Mouse (Mus musculus) hindbrain, embryonic 10.5 days (tissue): ENCODE measurements around the gene Ppp1r14b. TPM values are rescaled to one million over a fixed set of nuclear protein-coding genes. Genes with fewer than 3 reads are reported as not detected.

Experiments
- DNase-seq: peaks from one replicate; pipeline ENCODE4 v3.0.0-alpha.2; 2017; ENCODE audit warnings: low spot score
- H3K27ac ChIP-seq: fragments of 300-500 bp; sonication (generic); 2 replicates; pipeline ENCODE4 v1.5.1; 2016; ENCODE audit warnings: mild to moderate bottlenecking, moderate library complexity
- H3K27me3 ChIP-seq: fragments of 300-500 bp; sonication (generic); 2 replicates; pipeline ENCODE4 v1.6.1; 2016; ENCODE audit warnings: mild to moderate bottlenecking; ENCODE audit not compliant: poor library complexity, insufficient read depth, severe bottlenecking
- H3K36me3 ChIP-seq: fragments of 300-500 bp; sonication (generic); 2 replicates; pipeline ENCODE4 v1.6.1; 2016; ENCODE audit warnings: mild to moderate bottlenecking, moderate library complexity
- H3K4me1 ChIP-seq: fragments of 300-500 bp; sonication (generic); replicated peaks from 2 replicates; pipeline ENCODE4 v1.6.1; 2016; ENCODE audit warnings: mild to moderate bottlenecking
- H3K4me3 ChIP-seq: fragments of 300-500 bp; sonication (generic); 2 replicates; pipeline ENCODE4 v1.5.1; 2016; ENCODE audit warnings: mild to moderate bottlenecking, moderate library complexity
- H3K9me3 ChIP-seq: fragments of 300-500 bp; sonication (generic); 2 replicates; pipeline ENCODE4 v1.6.1; 2016; ENCODE audit warnings: mild to moderate bottlenecking, moderate library complexity
- WGBS: fragments of 180-500 bp; shearing (Covaris S2); methylation state at CpG from one replicate; pipeline ENCODE4 v1.1.7; 2016; 5-methylcytosine and 5-hydroxymethylcytosine counted together
- polyA plus RNA-seq: library from polyadenylated mRNA; unstranded; fragments of >200 nt; fragmentation: Nextera tagmentation; extraction: Ambion mirVana; gene quantifications from 2 replicates; pipeline ENCODE4 v1.2.1, GENCODE M21; 2016

Gene Ppp1r14b
- polyA plus RNA-seq, 1 experiment from 2014 or later = 186 TPM

DNA sequence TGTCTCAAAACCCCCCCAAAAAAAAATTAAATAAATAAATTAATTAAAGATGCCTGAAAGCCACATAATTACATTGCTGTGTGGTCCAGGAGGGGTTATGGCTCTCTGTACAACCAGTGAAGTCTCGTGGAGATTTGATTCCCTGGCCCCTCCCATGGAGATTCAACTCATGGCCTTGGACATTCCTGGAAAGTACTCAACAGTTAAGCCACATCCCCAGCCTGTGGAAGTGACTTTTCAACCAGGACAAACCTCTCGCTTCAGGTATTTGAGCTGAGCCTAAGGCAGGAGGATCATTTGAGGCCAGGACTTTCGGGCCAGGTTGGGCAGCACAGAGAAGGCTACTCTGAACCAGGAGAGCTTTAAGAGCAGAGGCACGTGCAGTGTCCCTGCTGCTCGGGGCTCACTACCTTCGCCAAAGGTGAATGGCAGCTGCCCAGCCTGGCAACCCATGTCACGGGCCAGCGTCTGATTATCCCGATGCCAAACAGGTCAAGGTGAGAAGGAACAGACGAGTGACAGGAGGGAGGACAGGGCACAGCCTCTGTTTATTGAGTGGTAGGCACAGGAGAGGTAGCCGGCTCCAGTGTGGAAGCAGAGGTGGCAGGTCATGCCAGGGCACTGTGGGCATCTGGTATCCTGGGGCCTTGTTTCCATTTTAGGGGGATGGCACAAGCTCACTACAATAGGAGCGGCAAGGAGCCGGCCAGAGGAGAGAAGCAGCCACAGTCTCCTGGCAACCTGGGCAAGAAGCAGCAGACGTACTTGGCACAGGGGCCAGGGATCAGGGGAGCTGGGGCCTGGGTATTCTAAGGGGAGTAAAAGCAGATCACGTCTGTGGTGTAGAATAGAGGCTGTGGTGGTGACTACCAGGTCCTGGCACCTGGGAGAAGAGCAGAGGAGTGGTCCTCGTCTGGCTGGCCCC is 37.0 kb upstream of the Ppp1r14b start:
- Histone ChIP-seq H3K9me3 (no peaks in the 10 kb centered on the region), H3K4me1 (peaks cover 46% of the 10 kb centered on the region), H3K4me3 (no peak overlapping the region), H3K27me3 (peaks cover 55% of the 10 kb centered on the region), H3K36me3 (0 out of 2 replicates have a peak, but pooled peaks cover 2% of the 10 kb centered on the region), H3K27ac (no peak overlapping the region)
- WGBS = 80% methylated on average over 16 of the region's 16 CpGs
- DNase-seq = no peak

DNA sequence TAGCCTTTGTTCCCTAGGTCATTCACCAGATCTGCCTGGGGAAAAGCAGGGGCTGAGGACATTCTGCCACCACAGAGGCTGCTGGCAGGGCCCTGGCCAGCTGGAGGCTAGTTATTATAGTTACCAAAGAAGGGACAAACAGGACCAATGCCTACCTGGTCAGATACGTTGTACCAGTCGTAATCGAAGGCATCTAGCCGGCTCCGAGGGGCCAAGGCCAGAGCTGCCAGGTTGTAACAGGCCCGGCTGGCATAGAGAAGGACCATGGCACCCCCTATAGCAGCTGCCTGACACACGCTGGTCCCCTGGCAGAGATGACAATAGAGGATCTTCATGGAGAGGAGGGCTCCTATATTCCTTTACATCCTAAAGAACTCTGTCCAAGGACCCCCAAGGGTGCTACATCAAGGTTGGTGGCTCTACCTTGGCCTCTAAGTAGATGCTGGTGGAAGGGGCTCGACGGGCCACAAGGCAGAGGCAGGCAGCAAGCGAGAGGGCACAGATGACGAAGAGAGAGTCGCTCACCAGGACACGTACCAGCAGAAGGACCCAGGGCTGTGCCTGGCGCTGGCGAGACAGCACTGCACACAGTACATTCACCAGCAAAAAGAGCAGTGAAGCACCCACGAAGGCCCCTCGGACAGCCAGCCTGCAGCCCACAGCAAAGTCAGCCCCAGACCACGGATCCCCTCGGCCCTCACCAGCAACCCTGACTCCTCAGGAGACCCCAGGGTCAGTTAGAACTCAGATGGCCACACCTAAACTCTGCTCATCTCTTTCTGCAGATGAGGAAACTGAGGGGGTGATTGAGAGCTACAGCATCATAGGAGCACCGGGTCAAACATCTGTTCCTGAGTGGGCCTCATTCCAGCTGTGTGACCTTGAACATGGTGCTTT is 35.4 kb upstream of the Ppp1r14b start:
- Histone ChIP-seq H3K9me3 (no peaks in the 10 kb centered on the region), H3K36me3 (0 out of 2 replicates have a peak, but pooled peaks cover 2% of the 10 kb centered on the region), H3K27ac (no peak overlapping the region), H3K27me3 (peaks cover 39% of the 10 kb centered on the region), H3K4me1 (peaks cover 37% of the 10 kb centered on the region), H3K4me3 (peak overlapping the region; percentile 7; the same call in 1 of the 2 replicates)
- 90% methylated on average over 20 of the region's 20 CpGs for WGBS
- DNase-seq = no peak

DNA sequence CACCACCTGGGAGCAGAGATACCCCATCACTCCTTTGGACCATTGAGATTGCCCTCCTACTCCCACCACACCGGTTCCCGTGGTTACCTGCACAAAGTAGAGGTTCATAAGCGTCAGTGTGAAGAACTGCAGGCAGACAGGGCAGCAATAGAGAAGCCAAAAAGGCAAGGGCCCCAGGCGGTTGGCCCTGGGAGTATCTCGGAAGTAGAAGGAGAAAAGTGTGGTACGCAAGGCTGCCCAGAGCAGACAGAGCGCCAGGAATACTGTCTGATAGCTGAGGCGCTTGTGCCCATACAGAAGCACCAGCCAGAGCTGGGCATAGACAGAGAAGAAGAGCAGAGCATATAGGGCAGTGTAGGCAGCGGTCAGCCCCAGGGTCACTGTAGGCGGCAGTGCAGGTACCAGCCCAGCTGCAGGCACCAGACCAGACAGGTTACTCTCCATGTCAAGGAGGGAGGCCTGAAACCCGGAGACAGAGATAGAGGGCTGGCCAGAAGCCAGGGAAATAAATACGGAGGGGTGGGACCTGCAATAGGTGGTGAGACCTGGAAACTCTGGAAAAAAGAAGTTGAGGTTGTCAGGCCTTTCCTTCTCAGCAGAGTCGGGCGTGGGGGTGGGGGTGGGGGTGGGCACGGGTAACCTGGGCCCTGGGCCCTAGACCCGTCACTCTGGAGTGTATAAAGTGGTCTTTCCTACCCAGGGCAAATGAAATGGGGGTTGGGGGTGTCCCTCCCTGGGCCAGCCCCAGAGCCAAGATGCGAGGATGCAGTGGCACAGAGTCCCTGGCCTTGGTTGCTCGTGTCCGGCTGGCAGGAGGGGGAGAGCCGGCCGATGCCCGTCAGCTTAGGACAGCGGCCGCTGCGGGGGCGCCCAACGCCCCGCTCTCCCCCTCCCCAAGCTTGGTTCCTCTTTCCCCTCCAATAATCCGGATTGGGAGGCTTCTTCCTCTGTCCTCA is 34.1 kb upstream of the Ppp1r14b start:
- H3K27me3 ChIP-seq = peaks cover 26% of the 10 kb centered on the region
- H3K9me3 ChIP-seq = no peaks in the 10 kb centered on the region
- H3K4me3 ChIP-seq = peak overlapping the region; percentile 91
- no peak for DNase-seq
- peaks cover 13% of the 10 kb centered on the region for H3K36me3 ChIP-seq
- WGBS = 22% methylated on average over 29 of the region's 29 CpGs
- peak overlapping the region; percentile 97 for H3K27ac ChIP-seq
- H3K4me1 ChIP-seq = peaks cover 35% of the 10 kb centered on the region

DNA sequence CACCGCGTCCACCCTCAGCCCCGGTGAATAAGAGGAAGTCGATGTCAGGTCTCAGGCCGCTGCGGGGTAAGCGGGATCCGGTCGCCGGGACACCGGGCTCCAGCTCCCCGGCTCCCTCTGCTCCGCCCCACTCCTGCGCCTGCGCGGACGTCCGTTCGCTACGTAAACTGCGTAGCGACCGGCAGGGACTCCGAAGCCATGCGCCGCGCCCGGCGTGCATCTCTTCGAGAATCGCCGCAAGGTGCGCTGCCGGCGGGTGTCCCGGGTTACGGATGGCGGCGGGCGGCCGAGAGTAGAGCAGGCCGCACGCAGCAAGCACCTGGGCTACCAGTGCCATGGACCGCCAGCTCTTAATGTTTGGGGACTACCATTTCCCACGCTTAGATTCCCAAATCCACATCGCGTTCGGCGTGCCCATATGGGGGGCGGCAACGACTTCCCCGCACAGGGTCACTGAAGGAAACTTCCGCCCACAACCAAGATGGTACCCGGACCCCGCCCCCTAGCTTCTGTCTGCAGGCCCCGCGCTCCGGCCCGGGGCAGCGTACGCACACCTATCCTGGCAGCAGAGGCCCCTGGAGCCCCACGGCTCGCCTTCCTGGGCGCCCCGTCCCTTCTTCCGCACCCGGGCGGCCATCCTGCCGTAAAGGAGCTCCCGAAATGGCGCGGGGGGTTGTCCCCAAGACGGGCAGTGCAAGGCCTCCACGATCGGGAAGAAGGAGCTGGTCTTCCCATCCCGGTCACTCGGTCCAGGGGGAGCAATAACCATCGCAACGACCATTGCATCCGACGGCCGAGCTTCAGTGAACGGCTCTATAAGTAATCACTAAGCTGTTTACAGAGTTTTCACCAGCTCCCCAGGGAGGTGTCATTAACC is 33.2 kb upstream of the Ppp1r14b start, which contains the start of gene Bad:
Bad (plus strand) TSS at position 490 of the 877 bp plus-strand sequence.
- Histone ChIP-seq H3K4me3 (peak within 1 kb of the TSS; percentile 91), H3K4me1 (peaks cover 35% of the 10 kb centered on the region), H3K9me3 (no peaks in the 10 kb centered on the region), H3K36me3 (peaks cover 17% of the 10 kb centered on the region), H3K27me3 (peaks cover 17% of the 10 kb centered on the region), H3K27ac (peak within 1 kb of the TSS; percentile 97)
- DNase-seq = peak; percentile 94
- WGBS = under 1% methylated on average over 83 of the region's 83 CpGs

DNA sequence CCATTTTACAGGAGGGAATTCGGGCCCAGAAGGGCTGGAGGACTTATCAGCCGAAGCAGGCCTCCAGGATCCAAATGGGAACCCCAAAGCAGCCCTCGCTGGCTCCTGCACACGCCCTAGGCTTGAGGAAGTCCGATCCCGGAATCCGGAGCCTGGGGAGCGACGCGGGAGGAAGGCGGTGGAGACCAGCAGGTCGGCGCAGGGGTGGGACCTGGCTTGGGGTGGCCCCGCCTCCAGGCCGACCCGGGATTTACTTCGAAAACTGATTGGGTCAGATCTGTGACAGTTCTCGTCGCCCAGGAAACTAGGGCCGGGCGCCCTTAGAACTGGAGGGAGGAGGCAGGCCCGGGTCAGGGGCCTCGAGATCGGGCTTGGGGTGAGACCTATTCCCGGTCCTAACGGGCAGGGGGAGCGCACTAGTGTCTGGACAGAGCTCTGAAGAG is 32.5 kb upstream of the Ppp1r14b start, which contains the start of gene Gpr137:
Gpr137 (minus strand) TSS at position 232 of the 443 bp plus-strand sequence.
- Histone ChIP-seq H3K4me1 (peaks cover 35% of the 10 kb centered on the region), H3K27ac (peak within 1 kb of the TSS; percentile 97), H3K4me3 (peak within 1 kb of the TSS; percentile 91), H3K36me3 (peaks cover 17% of the 10 kb centered on the region), H3K27me3 (peaks cover 17% of the 10 kb centered on the region), H3K9me3 (no peaks in the 10 kb centered on the region)
- WGBS = under 1% methylated on average over 27 of the region's 27 CpGs
- DNase-seq = peak; percentile 93

DNA sequence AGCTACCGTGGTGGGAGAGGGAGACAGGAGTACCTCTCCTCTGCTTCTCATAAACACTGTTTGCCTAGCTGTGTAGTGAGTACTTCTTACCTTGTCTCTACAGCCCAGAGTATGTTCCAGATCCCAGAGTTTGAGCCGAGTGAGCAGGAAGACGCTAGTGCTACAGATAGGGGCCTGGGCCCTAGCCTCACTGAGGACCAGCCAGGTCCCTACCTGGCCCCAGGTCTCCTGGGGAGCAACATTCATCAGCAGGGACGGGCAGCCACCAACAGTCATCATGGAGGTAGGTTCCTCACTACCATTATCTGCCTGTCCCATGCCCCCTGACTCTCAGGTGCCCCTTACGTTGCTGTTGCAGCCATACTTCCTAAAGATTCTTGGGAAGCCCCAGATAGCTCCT is 32.0 kb upstream of the Ppp1r14b start:
- 29% methylated on average over 5 of the region's 5 CpGs for whole genome bisulfite sequencing
- Histone ChIP-seq H3K4me1 (peaks cover 35% of the 10 kb centered on the region), H3K9me3 (no peaks in the 10 kb centered on the region), H3K4me3 (peak overlapping the region; percentile 91), H3K36me3 (peaks cover 18% of the 10 kb centered on the region), H3K27me3 (peaks cover 14% of the 10 kb centered on the region), H3K27ac (peak overlapping the region; percentile 97)
- DNase-seq = no peak

DNA sequence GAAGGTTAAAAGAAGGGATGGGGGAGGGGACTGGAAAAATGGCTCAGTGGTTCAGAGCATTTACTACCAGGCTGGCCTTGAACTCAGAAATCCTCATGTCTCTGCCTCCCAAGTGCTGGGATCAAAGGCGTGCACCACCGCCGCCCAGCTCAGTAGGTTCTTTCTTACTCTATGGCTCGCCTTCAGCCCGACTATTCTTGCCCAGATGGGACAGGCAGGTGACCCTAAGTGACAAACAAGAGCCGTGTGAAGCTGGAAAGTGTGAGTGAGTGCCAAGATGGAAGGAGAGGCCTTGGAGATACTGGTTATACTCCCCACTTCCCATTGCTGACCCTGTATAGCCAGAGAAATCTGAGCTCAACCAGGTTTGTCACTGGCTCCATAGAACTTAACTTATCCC is 31.1 kb upstream of the Ppp1r14b start:
- Histone ChIP-seq H3K4me1 (peaks cover 35% of the 10 kb centered on the region), H3K4me3 (no peak overlapping the region), H3K9me3 (no peaks in the 10 kb centered on the region), H3K27me3 (peaks cover 5% of the 10 kb centered on the region; the same call in 1 of the 2 replicates), H3K27ac (no peak overlapping the region), H3K36me3 (peaks cover 21% of the 10 kb centered on the region)
- no peak for DNase-seq
- 93% methylated on average over 6 of the region's 6 CpGs for WGBS

DNA sequence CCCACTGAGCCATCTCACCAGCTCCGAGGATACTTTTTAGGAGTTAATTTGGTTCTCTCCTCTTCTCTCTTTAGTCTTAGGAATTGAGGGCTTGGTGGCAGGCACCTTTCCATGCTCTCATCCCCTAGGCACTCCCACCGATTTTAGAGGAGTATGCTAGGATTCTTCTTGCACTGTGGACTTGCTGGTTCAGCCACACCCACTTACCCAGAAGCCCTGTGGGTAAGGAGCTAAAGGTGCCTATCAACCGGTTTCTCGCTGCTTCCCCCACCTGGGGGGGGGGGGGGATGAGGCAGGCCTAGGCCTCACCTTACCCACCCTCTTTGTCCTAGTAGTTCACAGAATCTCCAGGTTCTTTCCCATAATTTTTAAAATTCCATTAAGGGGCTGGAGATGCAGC is 27.0 kb upstream of the Ppp1r14b start:
- DNase-seq = no peak
- Histone ChIP-seq H3K4me3 (no peak overlapping the region), H3K27me3 (no peaks in the 10 kb centered on the region), H3K4me1 (peaks cover 26% of the 10 kb centered on the region), H3K9me3 (no peaks in the 10 kb centered on the region), H3K27ac (no peak overlapping the region), H3K36me3 (peaks cover 21% of the 10 kb centered on the region)
- WGBS = 63% methylated on average over 4 of the region's 4 CpGs

DNA sequence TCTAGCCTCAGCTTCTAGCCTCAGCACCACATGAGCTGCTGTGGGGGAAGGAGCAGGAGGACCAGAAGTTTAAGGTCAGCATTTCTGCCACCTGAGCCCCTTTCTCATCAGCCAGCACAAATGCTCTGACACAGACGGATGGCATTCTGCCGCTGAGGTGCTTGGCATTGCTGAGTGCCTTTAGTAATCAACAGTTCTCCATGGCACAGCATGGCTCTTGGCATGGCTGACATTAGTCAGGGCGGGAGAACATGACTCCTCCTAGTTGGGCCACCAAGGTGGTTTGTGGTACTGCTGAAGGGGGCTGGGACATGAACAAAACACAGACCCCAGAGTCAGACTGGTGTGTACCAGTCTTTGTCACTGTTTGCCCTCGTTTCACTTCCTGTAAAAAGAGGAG is 26.6 kb upstream of the Ppp1r14b start:
- H3K9me3 ChIP-seq = no peaks in the 10 kb centered on the region
- H3K36me3 ChIP-seq = peaks cover 21% of the 10 kb centered on the region

DNA sequence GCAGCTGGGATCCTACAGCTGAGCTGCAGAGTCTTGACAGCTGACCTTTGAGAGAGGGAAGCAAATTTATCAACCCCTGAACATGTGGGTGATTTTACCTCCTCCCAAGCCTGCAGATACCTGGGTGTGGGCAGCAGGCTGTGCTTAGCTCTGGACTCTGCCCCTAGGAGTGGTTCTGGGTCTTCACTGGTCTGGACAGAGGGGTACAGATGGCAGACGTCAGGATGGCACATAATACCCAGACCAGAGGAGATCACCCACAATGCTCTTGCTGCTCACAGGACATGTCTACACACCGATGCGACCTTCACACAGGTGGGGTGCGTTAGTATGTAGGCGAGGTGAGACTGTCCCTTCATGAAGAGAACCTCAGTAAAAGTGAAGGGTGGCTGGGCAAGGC is 25.2 kb upstream of the Ppp1r14b start:
- H3K4me3 ChIP-seq = peak overlapping the region; percentile 65; the same call in 1 of the 2 replicates
- WGBS = 92% methylated on average over 5 of the region's 5 CpGs
- no peaks in the 10 kb centered on the region for H3K27me3 ChIP-seq
- H3K4me1 ChIP-seq = peaks cover 34% of the 10 kb centered on the region
- H3K27ac ChIP-seq = no peak overlapping the region
- H3K9me3 ChIP-seq = no peaks in the 10 kb centered on the region
- H3K36me3 ChIP-seq = peaks cover 28% of the 10 kb centered on the region
- no peak for DNase-seq

More for the DNA sequence above, 26.6 kb upstream of the Ppp1r14b start:
- DNase-seq = no peak
- Histone ChIP-seq H3K27me3 (no peaks in the 10 kb centered on the region), H3K4me3 (no peak overlapping the region), H3K4me1 (peaks cover 26% of the 10 kb centered on the region), H3K27ac (no peak overlapping the region)
- 82% methylated on average over 4 of the region's 4 CpGs for WGBS

DNA sequence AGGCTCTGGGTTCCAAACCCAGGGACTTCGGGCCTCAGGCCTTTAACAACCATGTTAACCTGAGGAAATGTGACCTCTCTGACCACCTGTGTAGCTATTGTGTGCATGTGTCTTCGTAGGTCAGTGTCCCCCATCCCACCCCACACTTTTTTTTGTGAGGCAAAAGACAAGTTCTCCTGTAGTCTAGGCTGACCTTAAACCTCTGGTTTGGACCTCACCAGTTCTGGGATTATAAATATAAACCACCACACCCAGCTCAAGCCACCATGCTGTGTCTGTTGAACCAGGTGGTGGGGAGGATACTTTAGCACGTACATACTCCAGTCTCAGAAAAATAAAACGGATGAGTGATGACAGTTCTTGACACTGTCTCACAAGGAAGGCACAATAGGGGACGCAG is 24.8 kb upstream of the Ppp1r14b start:
- peak overlapping the region; percentile 65 for H3K4me3 ChIP-seq
- H3K27ac ChIP-seq = peak overlapping the region; percentile 97
- H3K4me1 ChIP-seq = peaks cover 34% of the 10 kb centered on the region
- no peak for DNase-seq
- H3K27me3 ChIP-seq = no peaks in the 10 kb centered on the region
- H3K9me3 ChIP-seq = no peaks in the 10 kb centered on the region
- 52% methylated on average over 5 of the region's 5 CpGs for WGBS
- H3K36me3 ChIP-seq = peaks cover 28% of the 10 kb centered on the region
